Mouse (Mus musculus): ENCODE measurements around the gene Rabep2. TPM values are rescaled to one million over a fixed set of nuclear protein-coding genes. Genes with fewer than 3 reads are reported as not detected.

The Rabep2 gene
- polyA plus RNA-seq, 1 experiment from 2014 or later, result 22.2 TPM

GRCm38 (mm10) chr7:126443997-126444396, 15.4 kb downstream of the Rabep2 start:
- Histone ChIP-seq H3K9me3 (replicated peaks; ENCODE audit: control insufficient read depth, low read length) (no peaks in the 10 kb centered on the region), H3K27me3 (ENCODE audit: control insufficient read depth, insufficient read depth, low read length) (no peaks in the 10 kb centered on the region), H3K9ac (ENCODE audit: low read length) (no peak overlapping the region), H3K4me3 (ENCODE audit: low read length) (no peak overlapping the region), H3K4me2 (ENCODE audit: low read depth, low read length) (no peak overlapping the region), H3K4me1 (ENCODE audit: control insufficient read depth, insufficient read depth, low read length) (no peaks in the 10 kb centered on the region), H3K27ac (ENCODE audit: low read length) (no peak overlapping the region), H3K36me3 (ENCODE audit: control insufficient read depth, insufficient read depth) (peaks cover 19% of the 10 kb centered on the region)
- no peak for ATAC-seq (replicated peaks; ENCODE audit: extremely low read depth, insufficient read depth, low FRiP score)
- WGBS, result 94% methylated on average over 10 of the region's 10 CpGs

GRCm38 (mm10) chr7:126444536-126444935, 16.0 kb downstream of the Rabep2 start:
- Histone ChIP-seq H3K4me2 (ENCODE audit: low read depth, low read length) (no peak overlapping the region), H3K4me1 (ENCODE audit: control insufficient read depth, insufficient read depth, low read length) (no peaks in the 10 kb centered on the region), H3K9ac (ENCODE audit: low read length) (no peak overlapping the region), H3K36me3 (ENCODE audit: control insufficient read depth, insufficient read depth) (peaks cover 19% of the 10 kb centered on the region), H3K27ac (ENCODE audit: low read length) (no peak overlapping the region), H3K27me3 (ENCODE audit: control insufficient read depth, insufficient read depth, low read length) (no peaks in the 10 kb centered on the region), H3K4me3 (ENCODE audit: low read length) (no peak overlapping the region), H3K9me3 (replicated peaks; ENCODE audit: control insufficient read depth, low read length) (no peaks in the 10 kb centered on the region)
- no peak for ATAC-seq (replicated peaks; ENCODE audit: extremely low read depth, insufficient read depth, low FRiP score)
- WGBS, result 88% methylated on average over 9 of the region's 9 CpGs

GRCm38 (mm10) chr7:126445104-126445815, 16.7 kb downstream of the Rabep2 start:
- Histone ChIP-seq H3K27ac (ENCODE audit: low read length) (no peak overlapping the region), H3K4me1 (ENCODE audit: control insufficient read depth, insufficient read depth, low read length) (no peaks in the 10 kb centered on the region), H3K9me3 (replicated peaks; ENCODE audit: control insufficient read depth, low read length) (no peaks in the 10 kb centered on the region), H3K4me2 (ENCODE audit: low read depth, low read length) (no peak overlapping the region), H3K4me3 (ENCODE audit: low read length) (no peak overlapping the region), H3K9ac (ENCODE audit: low read length) (no peak overlapping the region), H3K27me3 (ENCODE audit: control insufficient read depth, insufficient read depth, low read length) (no peaks in the 10 kb centered on the region), H3K36me3 (ENCODE audit: control insufficient read depth, insufficient read depth) (peaks cover 19% of the 10 kb centered on the region)
- 91% methylated on average over 15 of the region's 15 CpGs for WGBS
- no peak for ATAC-seq (replicated peaks; ENCODE audit: extremely low read depth, insufficient read depth, low FRiP score)

- ATAC-seq (replicated peaks; ENCODE audit: extremely low read depth, insufficient read depth, low FRiP score), result no peak
- Histone ChIP-seq H3K9me3 (replicated peaks; ENCODE audit: control insufficient read depth, low read length) (no peaks in the 10 kb centered on the region), H3K4me3 (ENCODE audit: low read length) (no peak overlapping the region), H3K27ac (ENCODE audit: low read length) (no peak overlapping the region), H3K4me1 (ENCODE audit: control insufficient read depth, insufficient read depth, low read length) (no peaks in the 10 kb centered on the region), H3K36me3 (ENCODE audit: control insufficient read depth, insufficient read depth) (peaks cover 19% of the 10 kb centered on the region), H3K9ac (ENCODE audit: low read length) (no peak overlapping the region), H3K4me2 (ENCODE audit: low read depth, low read length) (no peak overlapping the region), H3K27me3 (ENCODE audit: control insufficient read depth, insufficient read depth, low read length) (no peaks in the 10 kb centered on the region)
- WGBS, result 87% methylated on average over 21 of the region's 21 CpGs
Measured at GRCm38 (mm10) chr7:126446217-126446616, 17.7 kb downstream of the Rabep2 start.

GRCm38 (mm10) chr7:126448481-126448880, 19.9 kb downstream of the Rabep2 start:
- no peaks in the 10 kb centered on the region for H3K4me1 ChIP-seq (ENCODE audit: control insufficient read depth, insufficient read depth, low read length)
- no peaks in the 10 kb centered on the region for H3K27me3 ChIP-seq (ENCODE audit: control insufficient read depth, insufficient read depth, low read length)
- no peaks in the 10 kb centered on the region for H3K9me3 ChIP-seq (replicated peaks; ENCODE audit: control insufficient read depth, low read length)
- H3K9ac ChIP-seq (ENCODE audit: low read length), result no peak overlapping the region
- no peak overlapping the region for H3K4me2 ChIP-seq (ENCODE audit: low read depth, low read length)
- H3K4me3 ChIP-seq (ENCODE audit: low read length), result no peak overlapping the region
- H3K27ac ChIP-seq (ENCODE audit: low read length), result no peak overlapping the region
- WGBS, result 89% methylated on average over 19 of the region's 19 CpGs
- no peak for ATAC-seq (replicated peaks; ENCODE audit: extremely low read depth, insufficient read depth, low FRiP score)
- H3K36me3 ChIP-seq (ENCODE audit: control insufficient read depth, insufficient read depth), result peaks cover 19% of the 10 kb centered on the region

- Histone ChIP-seq H3K4me3 (ENCODE audit: low read length) (no peak overlapping the region), H3K27ac (ENCODE audit: low read length) (no peak overlapping the region), H3K27me3 (ENCODE audit: control insufficient read depth, insufficient read depth, low read length) (no peaks in the 10 kb centered on the region), H3K9ac (ENCODE audit: low read length) (no peak overlapping the region), H3K4me2 (ENCODE audit: low read depth, low read length) (no peak overlapping the region), H3K36me3 (ENCODE audit: control insufficient read depth, insufficient read depth) (peaks cover 8% of the 10 kb centered on the region), H3K4me1 (ENCODE audit: control insufficient read depth, insufficient read depth, low read length) (no peaks in the 10 kb centered on the region), H3K9me3 (replicated peaks; ENCODE audit: control insufficient read depth, low read length) (no peaks in the 10 kb centered on the region)
- no peak for ATAC-seq (replicated peaks; ENCODE audit: extremely low read depth, insufficient read depth, low FRiP score)
- 86% methylated on average over 18 of the region's 18 CpGs for WGBS
Measured at GRCm38 (mm10) chr7:126449991-126450390, 21.4 kb downstream of the Rabep2 start.

- Histone ChIP-seq H3K27ac (ENCODE audit: low read length) (no peak overlapping the region), H3K4me3 (ENCODE audit: low read length) (no peak overlapping the region), H3K9ac (ENCODE audit: low read length) (no peak overlapping the region), H3K4me1 (ENCODE audit: control insufficient read depth, insufficient read depth, low read length) (no peaks in the 10 kb centered on the region), H3K4me2 (ENCODE audit: low read depth, low read length) (no peak overlapping the region), H3K27me3 (ENCODE audit: control insufficient read depth, insufficient read depth, low read length) (no peaks in the 10 kb centered on the region), H3K36me3 (ENCODE audit: control insufficient read depth, insufficient read depth) (peaks cover 2% of the 10 kb centered on the region), H3K9me3 (replicated peaks; ENCODE audit: control insufficient read depth, low read length) (no peaks in the 10 kb centered on the region)
- 85% methylated on average over 6 of the region's 6 CpGs for WGBS
- ATAC-seq (replicated peaks; ENCODE audit: extremely low read depth, insufficient read depth, low FRiP score), result no peak
Measured at GRCm38 (mm10) chr7:126450641-126451040, 22.1 kb downstream of the Rabep2 start.

GRCm38 (mm10) chr7:126452244-126452643, 23.7 kb downstream of the Rabep2 start:
- Histone ChIP-seq H3K36me3 (ENCODE audit: control insufficient read depth, insufficient read depth) (no peaks in the 10 kb centered on the region), H3K4me1 (ENCODE audit: control insufficient read depth, insufficient read depth, low read length) (no peaks in the 10 kb centered on the region), H3K27ac (ENCODE audit: low read length) (no peak overlapping the region), H3K27me3 (ENCODE audit: control insufficient read depth, insufficient read depth, low read length) (no peaks in the 10 kb centered on the region), H3K9me3 (replicated peaks; ENCODE audit: control insufficient read depth, low read length) (no peaks in the 10 kb centered on the region), H3K4me2 (ENCODE audit: low read depth, low read length) (no peak overlapping the region), H3K4me3 (ENCODE audit: low read length) (no peak overlapping the region), H3K9ac (ENCODE audit: low read length) (no peak overlapping the region)
- WGBS, result 96% methylated on average over 3 of the region's 3 CpGs
- no peak for ATAC-seq (replicated peaks; ENCODE audit: extremely low read depth, insufficient read depth, low FRiP score)

GRCm38 (mm10) chr7:126453861-126454260, 25.3 kb downstream of the Rabep2 start:
- no peaks in the 10 kb centered on the region for H3K9me3 ChIP-seq (replicated peaks; ENCODE audit: control insufficient read depth, low read length)
- H3K27me3 ChIP-seq (ENCODE audit: control insufficient read depth, insufficient read depth, low read length), result no peaks in the 10 kb centered on the region
- no peak overlapping the region for H3K4me2 ChIP-seq (ENCODE audit: low read depth, low read length)
- H3K4me3 ChIP-seq (ENCODE audit: low read length), result no peak overlapping the region
- H3K4me1 ChIP-seq (ENCODE audit: control insufficient read depth, insufficient read depth, low read length), result peaks cover 6% of the 10 kb centered on the region
- no peak for ATAC-seq (replicated peaks; ENCODE audit: extremely low read depth, insufficient read depth, low FRiP score)
- H3K27ac ChIP-seq (ENCODE audit: low read length), result no peak overlapping the region
- WGBS, result 56% methylated on average over 7 of the region's 7 CpGs
- H3K9ac ChIP-seq (ENCODE audit: low read length), result no peak overlapping the region
- H3K36me3 ChIP-seq (ENCODE audit: control insufficient read depth, insufficient read depth), result no peaks in the 10 kb centered on the region

All from heart, embryonic 16.5 days (tissue).